Mouse (Mus musculus) brain, embryonic 14.5 days (tissue): ENCODE measurements around the gene Nfatc3.

Experiments
- CTCF ChIP-seq: fragments of 200-500 bp; IDR thresholded peaks from 2 replicates; pipeline ENCODE4 v1.5.1; 2012; ENCODE audit warnings: inconsistent platforms, mild to moderate bottlenecking, moderate library complexity, borderline replicate concordance; ENCODE audit not compliant: insufficient read depth, insufficient read length; ENCODE audit errors: extremely low read depth
- POLR2A ChIP-seq: fragments of 200-500 bp; IDR thresholded peaks from 2 replicates; pipeline ENCODE4 v1.6.1; 2012; ENCODE audit warnings: mild to moderate bottlenecking, inconsistent platforms, borderline replicate concordance; ENCODE audit not compliant: poor library complexity, insufficient read depth, insufficient read length, severe bottlenecking; ENCODE audit errors: extremely low read depth

DNA sequence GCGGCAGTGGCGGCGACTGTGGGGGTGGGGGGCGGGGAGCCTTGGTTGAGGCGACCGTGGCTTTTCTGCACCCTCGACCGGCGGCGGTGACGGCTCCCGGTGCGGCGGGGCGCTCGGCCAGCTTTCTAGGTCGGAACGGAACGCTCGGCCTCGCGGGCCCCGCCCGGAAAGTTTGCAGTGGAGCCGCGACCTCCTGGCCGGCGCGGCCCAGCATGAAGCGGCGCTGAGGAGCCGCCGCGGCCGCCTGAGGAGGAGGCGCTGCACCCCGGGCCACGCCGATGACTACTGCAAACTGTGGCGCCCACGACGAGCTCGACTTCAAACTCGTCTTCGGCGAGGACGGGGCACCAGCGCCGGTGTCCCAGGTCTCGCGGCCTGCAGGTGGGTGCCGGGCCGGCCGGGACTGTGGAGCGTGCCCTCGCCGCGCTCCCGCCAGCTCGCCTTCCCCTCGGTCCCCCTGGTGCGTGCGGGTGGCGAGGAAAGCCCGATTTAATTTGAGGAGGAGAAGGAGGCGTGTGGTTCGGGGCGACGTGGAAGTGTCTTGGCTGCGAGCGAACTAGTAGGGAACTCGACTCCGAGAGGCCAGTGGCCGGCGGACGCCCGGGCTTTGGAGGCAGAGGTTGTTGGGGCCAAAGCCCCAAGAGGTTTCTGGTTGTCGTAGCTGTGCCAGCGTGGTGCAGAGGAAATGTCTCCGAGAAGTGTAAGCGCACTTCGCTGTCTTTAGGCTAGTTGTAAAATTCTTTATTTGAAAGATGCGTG, 1.2 kb downstream of the Nfatc3 start:
- TF ChIP-seq CTCF: no peak
- TF ChIP-seq POLR2A: peak; percentile 76
